Mouse (Mus musculus): ENCODE measurements around the gene Taf5.

The Taf5 gene

GRCm38 (mm10) chr19:47067096-47067882 is at the start of gene Taf5:
Taf5 (plus strand) TSS chr19:47067746.
- peak; percentile 96 to 98 for DNase-seq

- DNase-seq: no peak
These were observed 49.7 kb upstream of the Taf5 start for GRCm38 (mm10) chr19:47017831-47018230.

- no peak for DNase-seq
These were observed 49.2 kb upstream of the Taf5 start for GRCm38 (mm10) chr19:47018330-47018729.

GRCm38 (mm10) chr19:47019326-47019725 is 48.2 kb upstream of the Taf5 start:
- DNase-seq: no peak

- DNase-seq: no peak
These were observed 44.8 kb upstream of the Taf5 start for GRCm38 (mm10) chr19:47022709-47023108.

- no peak for DNase-seq
These were observed 44.0 kb upstream of the Taf5 start for GRCm38 (mm10) chr19:47023546-47023945.

GRCm38 (mm10) chr19:47024954-47025353 is 42.6 kb upstream of the Taf5 start:
- no peak for DNase-seq

GRCm38 (mm10) chr19:47026513-47026912 is 41.0 kb upstream of the Taf5 start:
- DNase-seq: no peak

- DNase-seq: no peak
These were observed 37.8 kb upstream of the Taf5 start for GRCm38 (mm10) chr19:47029796-47030195.

- DNase-seq: no peak
These were observed 35.8 kb upstream of the Taf5 start for GRCm38 (mm10) chr19:47031770-47032169.

- DNase-seq: no peak
These were observed 32.6 kb upstream of the Taf5 start for GRCm38 (mm10) chr19:47034916-47035315.

- no peak for DNase-seq
These were observed 30.9 kb upstream of the Taf5 start for GRCm38 (mm10) chr19:47036596-47036995.

- no peak for DNase-seq
These were observed 26.6 kb upstream of the Taf5 start for GRCm38 (mm10) chr19:47040720-47041473.

GRCm38 (mm10) chr19:47043608-47044007 is 23.9 kb upstream of the Taf5 start:
- DNase-seq: no peak

GRCm38 (mm10) chr19:47046343-47046742 is 21.2 kb upstream of the Taf5 start:
- no peak for DNase-seq

GRCm38 (mm10) chr19:47047236-47047833 is 20.2 kb upstream of the Taf5 start:
- DNase-seq: no peak

- no peak for DNase-seq
These were observed 18.5 kb upstream of the Taf5 start for GRCm38 (mm10) chr19:47049061-47049460.

GRCm38 (mm10) chr19:47049840-47050239 is 17.7 kb upstream of the Taf5 start:
- DNase-seq: no peak

- peak; percentile 86 to 87 for DNase-seq
These were observed 17.1 kb upstream of the Taf5 start, which contains the start of gene Pcgf6 for GRCm38 (mm10) chr19:47050271-47051032. Pcgf6 (minus strand) TSS chr19:47050906.

GRCm38 (mm10) chr19:47052927-47053326 is 14.6 kb upstream of the Taf5 start:
- DNase-seq: no peak

GRCm38 (mm10) chr19:47053471-47053870 is 14.1 kb upstream of the Taf5 start:
- DNase-seq: peak; percentile 62 to 83

- no peak for DNase-seq
These were observed 9.9 kb upstream of the Taf5 start for GRCm38 (mm10) chr19:47057684-47058083.

GRCm38 (mm10) chr19:47065860-47066259 is 1.7 kb upstream of the Taf5 start:
- no peak for DNase-seq
